Mouse (Mus musculus): ENCODE measurements around the gene Hecw2.

Hecw2 gene

DNA sequence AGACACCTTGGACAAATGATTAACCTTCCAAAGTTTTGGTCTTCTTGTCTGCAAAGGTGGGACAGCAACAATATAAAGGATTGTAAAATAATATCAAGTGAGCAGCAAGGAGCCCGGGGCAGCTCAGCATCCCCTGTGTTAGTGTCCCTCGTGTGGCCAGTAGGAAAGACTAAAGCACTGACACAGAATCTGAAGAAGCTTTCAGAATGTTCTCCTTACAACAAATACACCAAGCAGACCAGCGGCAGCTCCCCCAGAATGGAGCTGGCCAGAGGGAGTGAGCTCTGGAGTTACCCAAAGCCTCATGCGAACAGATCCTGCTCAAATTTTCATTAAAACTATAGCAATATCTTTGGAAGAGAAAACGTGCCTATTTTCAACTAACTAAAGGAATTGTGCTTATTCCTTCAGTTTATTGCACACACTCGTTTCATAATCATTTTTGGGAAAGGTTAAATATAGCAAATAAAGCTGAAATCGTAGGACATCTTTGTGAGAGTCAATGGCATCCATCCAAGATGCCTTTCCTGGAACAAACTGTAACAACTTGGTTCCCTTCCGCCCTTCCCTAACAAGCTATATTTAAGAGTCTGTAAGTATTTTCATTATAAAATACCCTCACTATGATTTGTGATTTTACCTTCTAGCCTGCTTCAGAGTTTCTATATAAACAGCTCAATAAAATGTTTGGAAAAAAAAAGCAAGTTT, 208.6 kb downstream of the Hecw2 start:
- peak; percentile 49 to 54 for DNase-seq (ENCODE audit: low spot score in 2 of 2)

DNA sequence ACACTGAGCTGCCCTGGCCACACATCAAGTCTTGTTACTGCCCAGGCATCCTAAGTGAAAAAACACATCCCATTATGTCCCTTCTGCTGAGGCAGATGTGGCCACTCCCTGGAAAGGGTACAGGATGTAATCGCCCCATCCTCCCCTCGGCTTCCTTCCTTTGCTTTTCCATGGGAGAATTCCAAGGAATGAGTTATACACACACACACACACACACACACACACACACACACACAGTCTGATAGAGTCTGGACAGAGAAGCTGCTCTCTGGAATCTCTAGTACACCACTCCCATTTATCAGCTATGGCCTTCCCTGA, 216.5 kb downstream of the Hecw2 start:
- peak; percentile 80 to 88 for DNase-seq (ENCODE audit: low spot score in 2 of 2)

DNA sequence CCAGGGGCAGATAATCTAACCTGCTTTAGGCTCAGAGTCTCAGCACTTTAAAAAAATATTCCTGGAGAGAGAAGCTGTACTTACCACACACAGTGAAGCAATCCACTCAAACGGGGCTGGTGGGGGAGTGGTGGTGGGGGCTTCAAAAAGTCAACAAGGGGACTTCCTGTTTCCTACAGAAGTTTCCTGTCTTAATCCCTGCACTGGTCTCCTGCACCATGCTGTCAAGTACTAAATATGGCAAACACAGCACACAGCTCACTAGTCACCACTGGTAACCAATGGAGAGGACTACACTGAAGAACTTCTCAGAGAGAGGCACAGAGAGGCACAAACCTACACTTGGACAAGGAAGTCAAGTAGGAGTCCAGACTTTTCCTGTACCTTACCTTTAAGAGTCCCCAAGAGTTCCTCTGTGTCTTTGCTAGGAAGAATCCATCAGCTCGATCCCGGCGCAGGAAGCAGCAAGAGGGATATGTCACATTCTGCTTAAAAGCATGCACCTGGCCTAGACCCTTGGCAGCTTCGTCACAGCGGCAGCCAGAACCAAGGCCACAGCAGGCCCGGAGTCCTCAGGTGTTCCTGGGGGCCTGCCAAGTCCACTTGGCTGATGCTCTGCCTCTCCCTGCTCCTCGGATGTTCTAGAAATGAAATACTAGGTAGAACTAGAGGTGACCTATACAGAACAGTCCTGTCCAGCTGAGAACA, 217.0 kb downstream of the Hecw2 start:
- DNase-seq (ENCODE audit: low spot score in 2 of 2), result peak in 1 of 2 experiments; percentile 19

DNA sequence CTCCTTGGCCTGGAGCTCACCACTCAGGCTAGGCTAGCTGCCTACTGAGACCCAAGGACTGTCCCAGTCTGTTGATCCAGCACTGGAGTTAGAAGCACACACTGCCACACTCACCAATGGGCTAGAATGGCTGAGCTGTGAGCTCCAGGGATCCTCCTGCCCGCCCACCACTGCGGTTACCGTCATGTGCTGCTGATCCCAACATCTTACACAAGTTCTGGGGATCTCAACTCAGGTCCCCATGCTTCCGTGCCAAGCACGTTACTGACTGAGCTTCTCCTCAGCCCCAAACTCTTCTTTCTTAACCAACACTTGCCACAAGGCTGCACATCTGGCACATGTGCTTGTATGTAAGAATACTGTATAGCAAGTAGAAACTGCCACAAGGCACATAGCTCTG, 218.2 kb downstream of the Hecw2 start:
- DNase-seq (ENCODE audit: low spot score in 2 of 2), result no peak

DNA sequence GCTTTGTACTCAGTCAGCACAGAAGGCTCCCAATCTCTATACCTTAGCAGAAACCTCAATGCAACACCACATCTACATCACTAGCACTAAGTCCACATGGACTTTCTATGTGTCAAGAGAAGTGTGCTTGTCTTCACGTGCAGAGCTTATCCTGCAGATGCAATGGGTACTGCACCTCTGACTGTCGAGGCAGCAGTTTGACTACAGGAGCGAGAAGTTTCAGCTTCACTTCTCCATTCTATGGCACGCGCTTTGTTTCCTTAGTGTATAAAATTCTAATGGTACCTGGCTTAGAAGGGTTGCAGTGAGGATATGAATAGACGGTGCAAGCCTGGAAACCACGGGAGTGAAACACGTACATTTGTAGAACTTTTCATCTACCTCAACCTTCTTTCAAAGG, 218.9 kb downstream of the Hecw2 start:
- no peak for DNase-seq (ENCODE audit: low spot score in 2 of 2)

DNA sequence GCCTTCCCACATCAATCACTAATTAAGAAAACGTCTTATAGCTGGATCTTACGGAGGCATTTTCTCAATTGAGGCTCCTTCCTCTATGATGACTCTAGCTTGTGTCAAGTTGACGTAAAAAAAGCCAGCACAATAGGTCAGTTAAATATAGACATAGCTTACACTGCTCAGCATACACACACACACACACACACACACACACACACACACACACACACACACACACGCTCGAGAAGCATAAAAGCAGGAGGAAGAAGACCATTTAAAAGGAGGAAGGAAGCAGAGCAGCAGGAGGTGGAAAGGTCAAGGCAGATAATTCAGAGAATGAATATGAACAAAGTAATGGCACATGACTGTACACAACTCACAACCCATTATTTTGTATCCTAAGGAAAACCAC, 220.0 kb downstream of the Hecw2 start:
- DNase-seq (ENCODE audit: low spot score in 2 of 2), result peak; percentile 20 to 42

DNA sequence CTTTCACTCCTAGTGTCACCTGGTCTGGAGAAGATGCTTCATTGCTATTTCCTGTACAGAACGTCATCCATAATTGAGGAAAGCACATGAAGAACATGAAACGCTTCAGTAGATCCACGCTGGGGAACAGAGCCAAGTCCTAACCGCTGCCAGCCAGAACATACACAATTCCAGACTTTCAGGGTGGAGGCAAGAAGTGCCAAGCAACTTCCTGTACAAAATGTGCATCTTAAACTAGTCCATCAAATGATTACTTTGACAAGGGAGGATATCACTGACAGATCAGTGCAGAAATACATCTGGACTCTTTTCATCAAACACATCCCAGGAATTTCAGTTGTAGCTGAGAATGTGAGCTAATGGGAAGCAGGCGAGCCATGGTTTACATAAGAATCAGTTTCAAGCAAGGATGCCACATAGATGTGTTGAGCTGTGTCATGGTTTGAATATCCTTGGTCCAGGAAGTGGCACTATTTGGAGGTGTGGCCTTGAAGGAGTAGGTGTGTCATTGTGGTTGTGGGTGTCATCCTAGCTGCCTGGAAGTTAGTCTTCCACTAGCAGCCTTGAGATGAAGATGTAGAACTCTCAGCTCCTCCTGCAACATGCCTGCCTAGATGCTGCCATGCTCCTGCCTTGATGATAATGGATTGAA, 224.5 kb downstream of the Hecw2 start:
- no peak for DNase-seq (ENCODE audit: low spot score in 2 of 2)

DNA sequence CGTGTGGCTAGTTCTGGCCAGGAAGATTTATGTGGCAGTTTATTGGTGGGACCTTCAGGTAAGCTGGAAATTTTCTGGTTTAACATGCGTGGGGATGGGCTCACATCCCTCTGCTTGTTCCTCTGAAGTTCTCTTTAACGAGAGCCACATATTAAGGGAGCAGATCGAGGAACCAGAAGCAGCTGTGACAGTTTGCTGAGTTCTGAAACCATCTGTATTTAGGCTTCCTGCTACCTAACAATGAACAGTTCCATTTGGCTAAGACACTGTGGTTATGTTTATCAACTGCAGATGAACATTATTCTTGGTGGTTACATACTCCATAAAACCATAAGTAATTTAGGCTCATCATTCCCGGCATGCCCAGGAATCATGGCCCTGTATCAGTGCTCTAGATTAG, 242.6 kb downstream of the Hecw2 start:
- no peak for DNase-seq (ENCODE audit: low spot score in 2 of 2)

DNA sequence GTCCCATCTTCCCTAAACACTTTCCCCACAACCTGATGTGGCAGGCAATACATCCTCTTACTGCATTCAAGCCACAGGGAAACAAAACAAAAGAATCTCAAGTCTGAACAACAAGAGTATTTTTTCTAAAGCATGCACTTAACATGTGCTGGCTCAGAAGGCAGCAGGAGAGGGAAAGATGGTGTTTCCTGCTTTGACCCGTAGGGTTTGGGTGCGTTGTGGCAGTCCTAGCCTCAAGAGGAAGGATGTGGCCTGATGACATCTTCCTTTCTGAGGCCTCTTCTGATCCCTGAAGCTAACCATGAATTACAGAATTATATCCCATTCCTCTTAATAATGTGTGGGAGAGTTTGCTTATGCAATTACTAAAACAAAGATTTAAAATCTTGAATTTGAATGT, 249.2 kb downstream of the Hecw2 start:
- no peak for DNase-seq (ENCODE audit: low spot score in 2 of 2)

DNA sequence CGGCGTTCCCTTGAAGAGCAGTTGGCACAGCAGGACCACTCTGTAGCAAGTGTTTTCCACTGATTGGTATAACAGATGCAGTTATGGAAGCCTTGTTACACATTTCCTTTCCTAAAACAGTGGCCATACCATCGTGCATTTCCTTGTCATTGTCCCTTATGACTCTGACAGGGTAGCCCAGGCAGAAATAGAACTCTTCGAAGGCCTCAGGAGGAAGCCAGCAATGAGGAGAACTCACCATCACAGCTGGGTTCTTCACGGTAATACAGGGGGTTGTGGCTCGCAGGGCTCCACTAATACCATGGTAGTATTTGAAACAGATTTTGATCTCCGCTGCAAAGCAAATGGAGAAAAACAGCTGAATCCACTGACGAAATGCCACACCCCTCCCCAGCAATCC, 252.5 kb downstream of the Hecw2 start:
- peak in 1 of 2 experiments; percentile 41 for DNase-seq (ENCODE audit: low spot score in 2 of 2)

DNA sequence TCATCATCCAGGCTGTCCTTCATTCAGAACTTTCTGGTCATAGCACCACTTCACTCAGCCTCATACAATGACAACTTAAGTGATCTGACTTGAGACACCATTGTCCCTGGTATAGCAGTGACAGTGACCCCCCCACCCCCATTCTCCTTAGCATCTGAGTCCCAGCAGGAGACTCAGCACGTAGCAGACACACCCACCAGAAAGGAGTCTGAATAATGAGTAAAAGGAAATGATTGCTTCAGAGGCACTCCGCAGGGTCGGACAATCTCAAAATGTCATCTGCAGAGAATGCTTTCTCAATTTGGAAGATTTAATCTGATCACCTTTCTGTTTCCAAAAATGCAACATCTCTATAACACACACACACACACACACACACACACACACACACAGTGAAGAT, 253.4 kb downstream of the Hecw2 start:
- DNase-seq (ENCODE audit: low spot score in 2 of 2), result no peak

DNA sequence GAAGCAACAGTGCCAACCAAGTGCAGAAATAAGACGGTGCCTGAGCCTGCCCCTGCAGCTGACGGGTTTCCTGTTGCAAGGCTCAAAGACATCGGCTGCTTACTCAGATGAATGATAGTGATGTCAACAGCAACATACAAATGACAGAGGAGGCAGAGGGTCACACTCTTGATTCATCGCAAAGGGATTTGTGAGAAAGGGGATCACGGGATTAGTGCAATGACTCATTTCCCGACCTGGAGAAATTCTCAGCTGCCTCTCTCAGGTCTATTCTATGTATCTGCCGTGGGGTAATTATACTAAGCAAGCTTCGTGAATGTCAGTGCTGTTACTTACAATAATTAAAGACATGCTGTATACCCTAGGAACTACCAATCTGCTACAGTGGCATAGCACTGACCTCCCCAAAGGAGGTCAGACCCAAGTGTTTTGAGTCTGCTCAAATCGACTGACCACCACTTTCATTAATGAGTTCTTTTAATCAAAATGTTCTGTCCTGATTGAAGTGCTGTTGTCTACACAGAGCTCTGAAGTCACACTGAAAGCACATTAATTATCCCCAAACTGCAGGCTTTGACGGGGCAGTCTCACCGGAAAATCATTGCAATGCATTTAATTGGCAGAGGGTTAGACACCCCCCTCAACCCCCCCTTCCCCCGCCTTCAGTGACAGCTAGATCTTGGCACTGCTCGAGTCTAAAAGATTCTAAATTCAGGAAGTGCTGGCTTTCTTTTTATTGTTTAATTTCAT, 254.5 kb downstream of the Hecw2 start:
- no peak for DNase-seq (ENCODE audit: low spot score in 2 of 2)

DNA sequence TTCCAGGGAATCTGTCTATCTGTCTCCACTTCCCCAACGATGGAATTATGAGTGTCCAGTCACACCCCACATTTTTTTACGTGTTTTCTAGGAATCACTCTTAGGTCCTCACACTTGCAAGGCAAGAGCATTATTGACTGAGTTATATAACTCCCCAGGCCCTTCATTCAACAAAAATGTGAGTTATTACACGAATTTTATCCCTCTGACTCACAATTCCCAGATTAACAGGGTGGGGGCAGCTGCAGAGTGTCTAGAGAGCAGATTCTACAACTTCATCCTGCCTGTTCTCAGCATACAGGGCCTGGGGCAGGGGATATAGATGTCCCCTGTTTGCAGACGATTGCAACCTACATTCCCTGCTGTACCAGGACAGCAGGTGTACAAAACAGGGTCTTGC, 255.7 kb downstream of the Hecw2 start:
- no peak for DNase-seq (ENCODE audit: low spot score in 2 of 2)

DNA sequence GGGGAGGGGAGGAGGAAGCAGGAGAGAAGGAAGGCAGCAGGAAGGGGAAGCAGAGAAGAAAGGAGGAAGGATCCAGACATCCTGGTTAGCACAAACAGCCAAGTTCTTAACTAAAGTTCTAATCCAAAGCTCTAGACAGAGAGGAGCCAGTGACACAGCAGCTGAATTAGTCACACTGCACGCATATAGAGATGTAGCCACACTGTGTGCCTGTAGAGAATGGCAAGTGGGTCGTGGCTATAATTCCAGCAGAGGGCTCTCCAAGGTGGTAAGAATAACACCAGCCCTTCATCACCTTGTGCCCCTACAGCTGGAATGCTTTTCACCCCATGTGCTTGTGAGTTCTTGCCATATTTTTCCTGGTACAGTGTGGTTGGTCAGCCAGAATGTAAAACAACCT, 261.7 kb downstream of the Hecw2 start:
- no peak for DNase-seq (ENCODE audit: low spot score in 2 of 2)

DNA sequence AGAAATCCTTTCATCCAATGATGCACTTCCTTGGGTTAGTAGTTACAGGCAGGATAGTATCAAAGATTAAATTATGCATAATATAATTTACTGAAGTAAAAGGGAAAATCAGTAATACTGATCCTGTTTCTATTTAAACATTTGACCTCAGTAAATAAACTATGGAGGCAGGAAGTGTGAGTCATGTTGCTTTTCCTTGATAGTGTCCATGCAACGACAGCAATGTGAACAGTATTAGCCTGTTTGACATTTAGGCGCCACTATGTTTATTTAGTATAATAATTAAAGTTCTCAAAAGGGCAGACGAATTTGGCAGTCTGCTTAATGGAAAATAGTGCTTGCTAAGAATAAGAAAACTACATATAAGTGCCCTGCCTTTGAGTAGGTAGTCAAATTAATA, 263.7 kb downstream of the Hecw2 start:
- DNase-seq (ENCODE audit: low spot score in 2 of 2), result no peak

DNA sequence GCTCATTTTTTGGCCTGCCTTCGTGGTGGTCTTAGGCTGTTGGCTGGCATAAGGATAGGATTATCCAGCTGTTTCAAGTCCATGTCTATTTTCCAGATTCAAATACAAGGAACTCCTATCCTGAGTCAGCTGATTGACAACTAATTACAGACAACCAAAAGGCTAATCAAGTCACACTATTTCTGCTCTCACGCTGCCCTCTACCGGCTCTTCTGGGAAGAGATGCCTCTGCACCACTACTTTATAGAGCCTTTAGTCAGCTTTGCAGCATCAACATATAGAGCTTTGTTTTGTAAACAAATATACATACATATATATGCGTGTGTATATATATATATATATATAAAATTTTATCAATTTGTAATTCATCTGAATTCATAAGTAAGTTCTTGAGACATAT, 267.4 kb downstream of the Hecw2 start:
- no peak for DNase-seq (ENCODE audit: low spot score in 2 of 2)

DNA sequence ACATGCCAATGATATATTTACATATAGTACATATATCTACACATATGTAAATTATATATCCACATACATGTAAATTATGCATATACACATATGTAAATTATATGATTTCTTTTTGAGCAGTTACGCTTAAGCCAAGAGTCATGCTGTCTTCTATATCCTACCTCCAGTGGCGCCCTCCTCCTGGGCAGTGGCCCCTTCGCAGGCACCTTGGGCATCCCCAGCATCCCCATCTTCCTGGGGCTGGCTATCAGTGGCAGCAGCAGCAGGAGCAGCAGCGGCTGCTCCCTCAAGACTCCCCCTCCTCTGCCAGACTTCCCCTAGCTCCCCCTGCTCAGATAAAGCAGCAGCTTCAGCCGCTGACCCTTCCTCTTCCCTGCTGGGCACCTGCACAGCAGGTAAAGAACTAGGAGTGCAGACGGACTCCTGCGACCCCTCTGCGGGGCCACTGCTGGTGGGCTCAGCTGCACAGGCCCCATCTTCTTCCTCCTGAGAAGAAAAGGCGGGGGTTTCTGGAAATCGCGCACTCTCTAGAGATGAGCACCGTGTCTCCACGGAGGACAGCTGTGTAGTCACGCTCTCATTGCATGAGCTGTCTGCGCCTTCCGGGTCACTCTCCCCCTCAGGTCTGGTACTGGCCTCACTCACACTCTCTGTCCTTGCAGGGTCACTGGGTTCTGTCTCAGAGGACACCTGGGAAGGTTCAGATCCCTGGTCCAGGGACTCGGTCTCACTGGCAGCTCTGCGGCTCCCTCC, 269.6 kb downstream of the Hecw2 start:
- DNase-seq (ENCODE audit: low spot score in 2 of 2), result no peak

DNA sequence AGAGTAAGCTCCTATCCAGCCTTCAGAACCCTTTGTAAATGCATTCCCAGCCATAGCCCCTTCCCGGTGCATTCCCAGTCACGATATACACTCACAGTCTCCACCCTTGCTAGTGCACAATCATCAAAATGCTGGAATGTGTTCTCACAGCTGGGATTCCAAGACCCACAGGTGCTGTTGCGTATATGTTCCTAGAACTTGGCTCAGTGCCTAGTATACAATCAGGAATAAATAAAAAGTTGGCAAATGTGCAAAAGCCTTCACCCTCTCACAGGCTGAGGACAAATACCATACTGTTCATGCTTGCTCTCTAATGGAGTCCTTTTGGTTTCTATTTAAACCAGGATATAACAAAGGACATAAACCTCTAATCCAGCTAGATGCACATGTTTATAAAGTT, 283.1 kb downstream of the Hecw2 start:
- DNase-seq (ENCODE audit: low spot score in 2 of 2), result no peak

DNA sequence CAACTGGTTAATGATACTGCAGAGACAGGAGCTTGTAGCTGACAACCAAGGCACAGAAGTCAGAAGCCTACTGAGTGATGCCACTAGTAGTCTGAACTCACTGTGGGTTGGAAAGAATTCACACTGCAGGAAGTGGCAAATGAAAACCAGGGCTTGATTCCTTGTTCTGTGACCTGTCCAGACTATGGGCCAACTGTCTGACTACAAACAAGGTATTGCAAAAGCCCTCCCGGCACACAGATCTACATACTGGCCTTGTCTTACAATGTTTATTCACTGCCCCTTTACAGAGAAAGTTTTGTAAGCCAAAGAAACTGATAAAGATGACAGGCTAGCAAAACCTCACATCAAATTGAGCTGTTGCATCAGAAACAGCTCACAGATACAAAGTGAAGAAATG, 284.7 kb downstream of the Hecw2 start:
- no peak for DNase-seq (ENCODE audit: low spot score in 2 of 2)

DNA sequence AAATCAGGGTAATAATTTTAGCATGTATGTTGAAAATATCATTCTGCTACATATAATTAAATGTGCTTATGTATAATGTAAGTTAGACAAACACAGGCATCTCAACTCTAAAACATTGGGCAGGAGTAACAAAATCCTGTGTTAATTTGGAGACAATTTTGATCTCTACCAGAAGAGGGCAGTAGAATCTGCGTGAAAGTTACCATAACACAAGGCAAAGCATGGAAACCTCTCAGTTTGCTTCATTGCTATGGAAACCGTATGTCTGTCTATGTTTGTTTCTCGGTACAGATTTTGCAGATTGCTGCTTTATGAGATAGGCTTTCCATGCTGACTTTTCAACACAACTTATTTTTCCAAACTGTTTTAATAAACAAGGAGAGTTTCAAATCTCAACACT, 285.9 kb downstream of the Hecw2 start:
- DNase-seq (ENCODE audit: low spot score in 2 of 2), result peak in 1 of 2 experiments; percentile 13

DNA sequence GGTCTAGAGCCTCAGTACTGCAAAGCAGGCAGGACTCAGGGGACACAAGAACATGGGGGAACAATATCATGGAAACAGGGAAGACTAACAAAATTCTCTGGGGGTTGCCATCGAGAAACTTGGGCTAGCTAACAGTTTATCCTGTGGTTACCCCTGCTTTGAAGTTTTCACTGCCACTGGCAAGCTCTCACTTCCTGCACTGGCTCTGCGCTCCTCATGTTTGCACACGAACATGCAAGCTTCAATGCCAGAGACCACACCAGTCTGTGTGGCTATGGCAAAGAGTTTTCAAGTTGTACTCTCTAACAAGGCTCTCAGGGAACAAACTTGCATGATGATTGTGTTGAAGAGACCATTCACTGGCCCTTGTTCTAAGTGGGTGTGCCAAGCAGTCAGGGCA, 288.8 kb downstream of the Hecw2 start:
- DNase-seq (ENCODE audit: low spot score in 2 of 2), result no peak

DNA sequence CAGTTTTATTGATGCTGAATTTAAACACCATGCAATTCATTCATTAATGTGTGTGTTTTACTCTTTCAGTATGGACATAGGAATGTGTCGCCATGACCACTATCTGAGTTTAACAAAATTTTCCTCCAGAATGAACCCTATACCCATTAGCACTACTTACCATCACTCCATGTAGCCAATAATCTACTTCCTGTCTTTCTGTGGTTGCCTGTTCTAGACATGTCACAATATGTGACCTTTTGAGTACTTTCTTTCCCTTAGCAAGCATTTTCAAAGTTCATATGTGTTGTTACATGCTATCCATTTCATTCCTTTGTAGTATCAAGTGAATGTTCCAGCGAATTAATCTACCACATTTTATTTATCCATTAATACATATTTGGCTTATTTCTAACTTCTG, 294.6 kb downstream of the Hecw2 start:
- DNase-seq (ENCODE audit: low spot score in 2 of 2), result no peak

Measured in heart, adult 9 months (tissue).